Mouse (Mus musculus) erythroblast, embryonic 14.5 days (primary cell): ENCODE results near the gene Slc35b3.

ENCODE experiments used
- GATA1 ChIP-seq: IDR thresholded peaks from 2 replicates; pipeline ENCODE4 v1.6.1; 2012; ENCODE audit warnings: low read length, inconsistent platforms, mixed read lengths
- TAL1 ChIP-seq: IDR thresholded peaks from 3 replicates; pipeline ENCODE4 v1.6.1; 2012; ENCODE audit warnings: low read length, inconsistent platforms, mixed read lengths

- no peak for TF ChIP-seq TAL1
- no peak for TF ChIP-seq GATA1
These were observed 15.2 kb upstream of the Slc35b3 start for GRCm38 (mm10) chr13:38975853-38976252.
